Mouse (Mus musculus) erythroid progenitor cell, adult 5-6 weeks (primary cell): ENCODE measurements around the gene S100a5. TPM values are rescaled to one million over a fixed set of nuclear protein-coding genes. Genes with fewer than 3 reads are reported as not detected.

Source experiments
- ATAC-seq: replicated peaks from 2 replicates; pipeline ENCODE4 v1.8.0; 2016; ENCODE audit warnings: moderate number of reproducible peaks, mild to moderate bottlenecking, moderate TSS enrichment, inconsistent platforms; ENCODE audit not compliant: poor library complexity, low FRiP score, severe bottlenecking
- total RNA-seq, 2 experiments: library from RNA; stranded (forward) in 1 of 2; stranded (reverse) in 1 of 2; fragments of 150-400 nt in 1 of 2; fragments of 186-747, 209-891 nt in 1 of 2; gene quantifications; 2 replicates each; pipeline versions ENCODE4 v1.2.3 to v1.2.4; 2015 to 2017; ENCODE audit warnings: low replicate concordance in 2 of 2

Gene S100a5
- total RNA-seq, 2 experiments from 2014 or later, result not detected

GRCm38 (mm10) chr3:90659364-90660044, 51.2 kb downstream of the S100a5 start:
- ATAC-seq, result no peak

Other genes with a start within 250 kb of the S100a5 start
- gene Slc27a3, start 218.6 kb upstream of the S100a5 start, total RNA-seq (2015; ENCODE audit: low replicate concordance), result not detected in 2 replicates
- gene Slc27a3, start 218.6 kb upstream of the S100a5 start, total RNA-seq (2017; ENCODE audit: low replicate concordance), result 1.0 TPM in 1 of 2 replicates, not detected in the other
- 6.7 and 12.6 TPM in 2 replicates for gene Ints3, start 174.9 kb upstream of the S100a5 start, total RNA-seq (2015; ENCODE audit: low replicate concordance)
- 13.2 and 18.2 TPM in 2 replicates for gene Ints3, start 174.9 kb upstream of the S100a5 start, total RNA-seq (2017; ENCODE audit: low replicate concordance)
- not detected in 2 replicates for gene Npr1, start 142.7 kb upstream of the S100a5 start, total RNA-seq (2015; ENCODE audit: low replicate concordance)
- not detected in 2 replicates for gene Npr1, start 142.7 kb upstream of the S100a5 start, total RNA-seq (2017; ENCODE audit: low replicate concordance)
- gene Ilf2, start 132.4 kb upstream of the S100a5 start, total RNA-seq (2015; ENCODE audit: low replicate concordance), result 61.6 and 86.5 TPM in 2 replicates
- 93.7 and 150 TPM in 2 replicates for gene Ilf2, start 132.4 kb upstream of the S100a5 start, total RNA-seq (2017; ENCODE audit: low replicate concordance)
- gene Snapin, start 117.5 kb upstream of the S100a5 start, total RNA-seq (2015; ENCODE audit: low replicate concordance), result 11.3 and 17.7 TPM in 2 replicates
- gene Snapin, start 117.5 kb upstream of the S100a5 start, total RNA-seq (2017; ENCODE audit: low replicate concordance), result 13.1 and 16.4 TPM in 2 replicates
- gene Chtop, start 99.0 kb upstream of the S100a5 start, total RNA-seq (2015; ENCODE audit: low replicate concordance), result 78.9 and 101 TPM in 2 replicates
- 47.3 and 66.6 TPM in 2 replicates for gene Chtop, start 99.0 kb upstream of the S100a5 start, total RNA-seq (2017; ENCODE audit: low replicate concordance)
- 27.7 and 33.9 TPM in 2 replicates for gene S100a1, start 94.1 kb upstream of the S100a5 start, total RNA-seq (2015; ENCODE audit: low replicate concordance)
- gene S100a1, start 94.1 kb upstream of the S100a5 start, total RNA-seq (2017; ENCODE audit: low replicate concordance), result 18.2 and 22.8 TPM in 2 replicates
- 8.8 and 10.8 TPM in 2 replicates for gene S100a13, start 94.1 kb upstream of the S100a5 start, total RNA-seq (2015; ENCODE audit: low replicate concordance)
- gene S100a13, start 94.1 kb upstream of the S100a5 start, total RNA-seq (2017; ENCODE audit: low replicate concordance), result 6.7 and 9.5 TPM in 2 replicates
- not detected in 2 replicates for gene S100a14, start 81.7 kb upstream of the S100a5 start, total RNA-seq (2015; ENCODE audit: low replicate concordance)
- not detected in 2 replicates for gene S100a14, start 81.7 kb upstream of the S100a5 start, total RNA-seq (2017; ENCODE audit: low replicate concordance)
- gene S100a16, start 71.3 kb upstream of the S100a5 start, total RNA-seq (2015; ENCODE audit: low replicate concordance), result not detected in 2 replicates
- gene S100a16, start 71.3 kb upstream of the S100a5 start, total RNA-seq (2017; ENCODE audit: low replicate concordance), result not detected in 2 replicates
- not detected in 2 replicates for gene S100a3, start 47.9 kb upstream of the S100a5 start, total RNA-seq (2015; ENCODE audit: low replicate concordance)
- gene S100a3, start 47.9 kb upstream of the S100a5 start, total RNA-seq (2017; ENCODE audit: low replicate concordance), result not detected in 2 replicates
- not detected in 2 replicates for gene S100a2, start 18.3 kb upstream of the S100a5 start, total RNA-seq (2015; ENCODE audit: low replicate concordance)
- gene S100a2, start 18.3 kb upstream of the S100a5 start, total RNA-seq (2017; ENCODE audit: low replicate concordance), result not detected in 2 replicates
- gene Gm42674, start 6.6 kb upstream of the S100a5 start, total RNA-seq (2015; ENCODE audit: low replicate concordance), result not detected in 2 replicates
- not detected in 2 replicates for gene Gm42674, start 6.6 kb upstream of the S100a5 start, total RNA-seq (2017; ENCODE audit: low replicate concordance)
- gene S100a4, start 4.8 kb upstream of the S100a5 start, total RNA-seq (2015; ENCODE audit: low replicate concordance), result 36.9 and 83.6 TPM in 2 replicates
- 29.4 and 37.4 TPM in 2 replicates for gene S100a4, start 4.8 kb upstream of the S100a5 start, total RNA-seq (2017; ENCODE audit: low replicate concordance)
- gene S100a6, start 4.4 kb downstream of the S100a5 start, total RNA-seq (2015; ENCODE audit: low replicate concordance), result 132 and 138 TPM in 2 replicates
- gene S100a6, start 4.4 kb downstream of the S100a5 start, total RNA-seq (2017; ENCODE audit: low replicate concordance), result 41.6 and 73.8 TPM in 2 replicates
- not detected in 2 replicates for gene S100a7a, start 45.5 kb downstream of the S100a5 start, total RNA-seq (2015; ENCODE audit: low replicate concordance)
- gene S100a7a, start 45.5 kb downstream of the S100a5 start, total RNA-seq (2017; ENCODE audit: low replicate concordance), result not detected in 2 replicates
- gene S100a8, start 60.5 kb downstream of the S100a5 start, total RNA-seq (2015; ENCODE audit: low replicate concordance), result 5,294 and 6,274 TPM in 2 replicates
- gene S100a8, start 60.5 kb downstream of the S100a5 start, total RNA-seq (2017; ENCODE audit: low replicate concordance), result 2,245 and 2,738 TPM in 2 replicates
- 7,257 and 9,005 TPM in 2 replicates for gene S100a9, start 87.2 kb downstream of the S100a5 start, total RNA-seq (2015; ENCODE audit: low replicate concordance)
- gene S100a9, start 87.2 kb downstream of the S100a5 start, total RNA-seq (2017; ENCODE audit: low replicate concordance), result 2,061 and 2,234 TPM in 2 replicates
- gene Pglyrp4, start 118.4 kb downstream of the S100a5 start, total RNA-seq (2015; ENCODE audit: low replicate concordance), result not detected in 2 replicates
- gene Pglyrp4, start 118.4 kb downstream of the S100a5 start, total RNA-seq (2017; ENCODE audit: low replicate concordance), result not detected in 2 replicates
- not detected in 2 replicates for gene Gm5849, start 169.4 kb downstream of the S100a5 start, total RNA-seq (2015; ENCODE audit: low replicate concordance)
- not detected in 2 replicates for gene Gm5849, start 169.4 kb downstream of the S100a5 start, total RNA-seq (2017; ENCODE audit: low replicate concordance)